Mouse (Mus musculus) heart, embryonic 16.5 days (tissue): ENCODE data around the gene Mdfi. TPM values are rescaled to one million over a fixed set of nuclear protein-coding genes. Genes with fewer than 3 reads are reported as not detected.

Experiments
- ATAC-seq: fragments of 200-750 bp; cut with Nextera tagmentation; replicated peaks from 2 replicates; pipeline ENCODE4 v1.8.0; 2017; ENCODE audit warnings: moderate number of reproducible peaks; ENCODE audit not compliant: insufficient read depth, low FRiP score; ENCODE audit errors: extremely low read depth
- H3K27ac ChIP-seq: fragments of 300-500 bp; sonication (generic); 2 replicates; pipeline ENCODE4 v1.5.1; 2014; ENCODE audit warnings: mild to moderate bottlenecking, low read length, control low read depth, moderate library complexity
- H3K27me3 ChIP-seq: fragments of 300-500 bp; sonication (generic); 2 replicates; pipeline ENCODE4 v1.6.1; 2014; ENCODE audit warnings: low read length, mixed read lengths; ENCODE audit not compliant: control insufficient read depth, insufficient read depth
- H3K36me3 ChIP-seq: fragments of 300-500 bp; sonication (generic); 2 replicates; pipeline ENCODE4 v1.6.1; 2014; ENCODE audit not compliant: control insufficient read depth, insufficient read depth
- H3K4me1 ChIP-seq: fragments of 300-500 bp; sonication (generic); 2 replicates; pipeline ENCODE4 v1.6.1; 2014; ENCODE audit warnings: low read length, mixed read lengths; ENCODE audit not compliant: control insufficient read depth, insufficient read depth
- H3K4me2 ChIP-seq: fragments of 300-500 bp; sonication (generic); 2 replicates; pipeline ENCODE4 v1.6.1; 2014; ENCODE audit warnings: low read depth, mild to moderate bottlenecking, control low read depth, low read length
- H3K4me3 ChIP-seq: fragments of 300-500 bp; sonication (generic); 2 replicates; pipeline ENCODE4 v1.5.1; 2014; ENCODE audit warnings: mild to moderate bottlenecking, control low read depth, low read length
- H3K9ac ChIP-seq: fragments of 300-500 bp; sonication (generic); 2 replicates; pipeline ENCODE4 v1.6.1; 2014; ENCODE audit warnings: low read length, control low read depth
- H3K9me3 ChIP-seq: fragments of 300-500 bp; sonication (generic); replicated peaks from 2 replicates; pipeline ENCODE4 v1.6.1; 2016; ENCODE audit warnings: low read length; ENCODE audit not compliant: control insufficient read depth
- WGBS: fragments of 180-500 bp; shearing (Covaris S2); extraction: QIAGEN DNeasy Blood & Tissue Kit; methylation state at CpG from one replicate; pipeline ENCODE4 v1.1.7; 2014; 5-methylcytosine and 5-hydroxymethylcytosine counted together
- polyA plus RNA-seq: library from polyadenylated mRNA; unstranded; fragments of >200 nt; fragmentation: Nextera tagmentation; extraction: Ambion mirVana; gene quantifications from 2 replicates; pipeline ENCODE4 v1.2.1, GENCODE M21; 2015

The Mdfi gene
- polyA plus RNA-seq, 1 experiment from 2014 or later = 9.7 TPM

GRCm38 (mm10) chr17:47767456-47768141 lies 66.9 kb downstream of the Mdfi start:
- no peak for ATAC-seq
- H3K4me1 ChIP-seq = peaks cover 25% of the 10 kb centered on the region

DNA sequence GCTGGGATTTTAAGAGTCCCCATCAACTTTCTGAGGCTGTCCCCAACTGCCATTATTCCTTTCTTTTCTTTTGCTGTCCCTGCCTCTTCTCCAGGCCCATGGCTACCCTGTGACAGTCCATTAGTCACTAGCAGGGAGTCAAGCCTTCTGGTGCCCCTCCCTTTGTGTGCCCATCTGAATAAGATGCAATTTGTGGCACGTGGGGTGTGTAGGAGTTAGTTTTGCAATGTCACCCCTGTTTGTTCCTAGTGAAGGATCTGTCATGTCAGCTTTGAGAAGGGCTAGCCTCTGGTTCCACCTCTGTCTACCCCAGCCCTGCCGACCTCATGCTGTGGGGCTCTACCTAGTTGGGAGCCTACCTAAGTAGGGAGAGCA lies 67.4 kb downstream of the Mdfi start:
- Histone ChIP-seq H3K36me3 (peaks cover 1% of the 10 kb centered on the region; the same call in 1 of the 2 replicates), H3K9ac (no peak overlapping the region), H3K4me3 (no peak overlapping the region), H3K4me2 (no peak overlapping the region), H3K27ac (no peak overlapping the region), H3K27me3 (no peaks in the 10 kb centered on the region), H3K4me1 (peaks cover 30% of the 10 kb centered on the region), H3K9me3 (peaks cover 2% of the 10 kb centered on the region)
- 74% methylated on average over 2 of the region's 2 CpGs for WGBS
- ATAC-seq = no peak

More at GRCm38 (mm10) chr17:47767456-47768141, 66.9 kb downstream of the Mdfi start:
- WGBS = 67% methylated on average over 10 of the region's 17 CpGs
- H3K9ac ChIP-seq = no peak overlapping the region
- no peak overlapping the region for H3K4me3 ChIP-seq
- no peaks in the 10 kb centered on the region for H3K27me3 ChIP-seq
- peaks cover 4% of the 10 kb centered on the region; the same call in 1 of the 2 replicates for H3K36me3 ChIP-seq
- H3K4me2 ChIP-seq = no peak overlapping the region
- H3K9me3 ChIP-seq = peaks cover 7% of the 10 kb centered on the region
- no peak overlapping the region for H3K27ac ChIP-seq

DNA sequence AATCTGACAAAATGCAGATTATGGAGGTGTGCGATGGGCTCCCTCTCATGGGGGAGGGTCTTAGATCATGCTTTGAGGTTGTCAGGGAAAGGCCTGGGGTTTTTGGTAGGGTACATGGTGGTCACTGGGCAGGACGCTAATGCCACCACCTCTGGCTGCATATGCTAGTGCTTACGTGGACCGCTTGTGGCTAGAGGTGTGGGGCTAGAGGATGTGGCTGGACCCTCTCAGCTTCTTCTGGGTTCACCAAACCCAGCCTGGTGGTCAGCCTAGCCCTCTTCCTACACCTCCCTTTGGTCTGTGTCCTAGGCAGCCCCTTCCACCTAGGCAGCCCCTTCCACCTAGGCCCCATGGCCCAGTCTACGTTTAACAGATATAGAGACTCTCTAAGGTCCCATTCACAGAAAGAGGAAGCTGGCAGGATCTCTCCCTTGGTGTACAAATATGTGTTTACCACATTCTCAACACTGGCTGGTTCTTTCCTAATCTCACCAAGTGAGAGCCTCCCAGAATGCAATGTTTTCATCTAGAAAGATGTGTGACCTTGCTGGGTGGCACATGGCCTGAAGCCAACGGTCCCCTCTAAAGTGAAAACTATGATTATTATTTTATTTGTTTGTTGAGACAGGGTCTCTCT lies 68.0 kb downstream of the Mdfi start:
- WGBS = 82% methylated on average over 6 of the region's 6 CpGs
- Histone ChIP-seq H3K9ac (no peak overlapping the region), H3K4me3 (no peak overlapping the region), H3K27me3 (no peaks in the 10 kb centered on the region), H3K4me2 (no peak overlapping the region), H3K36me3 (no peaks in the 10 kb centered on the region), H3K9me3 (no peaks in the 10 kb centered on the region), H3K27ac (no peak overlapping the region), H3K4me1 (peaks cover 35% of the 10 kb centered on the region)
- no peak for ATAC-seq

GRCm38 (mm10) chr17:47765986-47766385 lies 68.5 kb downstream of the Mdfi start:
- H3K27me3 ChIP-seq = no peaks in the 10 kb centered on the region
- 75% methylated on average over 4 of the region's 4 CpGs for WGBS
- ATAC-seq = no peak
- peaks cover 35% of the 10 kb centered on the region for H3K4me1 ChIP-seq
- no peak overlapping the region for H3K4me3 ChIP-seq
- no peak overlapping the region for H3K9ac ChIP-seq
- H3K27ac ChIP-seq = no peak overlapping the region
- no peaks in the 10 kb centered on the region for H3K36me3 ChIP-seq
- no peaks in the 10 kb centered on the region for H3K9me3 ChIP-seq
- H3K4me2 ChIP-seq = no peak overlapping the region

Other genes starting within 250 kb of the Mdfi start
- 22.9 and 23.3 TPM in 2 replicates for gene Bysl, start 223.2 kb downstream of the Mdfi start, polyA plus RNA-seq
- gene Med20, start 223.1 kb downstream of the Mdfi start, polyA plus RNA-seq = 30.5 and 34.9 TPM in 2 replicates
- gene Gm20517, start 223.1 kb downstream of the Mdfi start, polyA plus RNA-seq = 0.82 and 1.0 TPM in 2 replicates
- 2.1 and 3.1 TPM in 2 replicates for gene Usp49, start 204.0 kb downstream of the Mdfi start, polyA plus RNA-seq
- 274 and 295 TPM in 2 replicates for gene Tomm6, start 146.3 kb downstream of the Mdfi start, polyA plus RNA-seq
- 3.9 and 5.1 TPM in 2 replicates for gene Frs3, start 145.7 kb downstream of the Mdfi start, polyA plus RNA-seq
- gene Gm21981, start 140.2 kb downstream of the Mdfi start, polyA plus RNA-seq = 0.24 and 0.39 TPM in 2 replicates
- gene Prickle4, start 140.0 kb downstream of the Mdfi start, polyA plus RNA-seq = 0.72 and 0.84 TPM in 2 replicates
- 0.56 and 1.7 TPM in 2 replicates for gene Pgc, start 107.8 kb downstream of the Mdfi start, polyA plus RNA-seq
- 25.7 and 28.9 TPM in 2 replicates for gene Tfeb, start 97.7 kb downstream of the Mdfi start, polyA plus RNA-seq
- gene Foxp4, start 90.0 kb upstream of the Mdfi start, polyA plus RNA-seq = 6.5 and 6.6 TPM in 2 replicates
- not detected in 2 replicates for gene 1700122O11Rik, start 203.6 kb upstream of the Mdfi start, polyA plus RNA-seq